Comparison of ENCODE assay signal across 8 mouse cellular contexts in the genomic region with DNA sequence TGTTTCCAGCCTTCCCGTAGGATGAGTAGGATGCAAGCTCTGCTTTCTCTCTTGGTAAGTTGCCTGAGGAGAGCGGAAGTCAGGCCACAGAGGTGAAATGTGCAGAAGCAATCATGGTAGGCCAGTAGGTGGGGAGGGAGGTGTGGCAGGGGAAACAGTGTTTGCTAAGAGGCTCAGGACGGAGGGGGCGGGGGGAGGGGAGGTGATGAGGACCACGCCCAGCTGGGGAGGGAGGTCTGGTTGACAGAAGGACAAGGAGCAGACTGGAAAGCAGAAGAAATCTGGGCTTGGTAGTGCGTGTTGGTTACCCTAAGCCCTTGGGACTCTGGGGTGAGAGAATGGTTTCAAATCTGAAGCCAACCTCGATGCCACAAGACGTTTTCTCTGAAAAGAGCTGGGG. TPM values are rescaled to one million over a fixed set of nuclear protein-coding genes. Genes with fewer than 3 reads are reported as not detected.
DNase-seq lines count a peak whose midpoint lies in the region; ATAC-seq and TF ChIP-seq lines count a peak whose summit lies in the region.

No protein-coding gene starts in this region.

- TF ChIP-seq POLR2A in testis, adult 2 months (IDR thresholded peaks at IDR 0.05; ENCODE audit: control insufficient read depth, low read depth, low read length), result no peak

- intact Hi-C loops in left cerebral cortex, postnatal 10 days (cut with DNase I), result no loop called here

- H3K4me1 ChIP-seq in limb, embryonic 11.5 days (ENCODE audit: control insufficient read depth, insufficient read depth, low read length), result peaks cover 8% of the 10 kb centered on the region; the same call in 1 of the 2 replicates
- H3K4me1 ChIP-seq in testis, adult 2 months (ENCODE audit: control insufficient read depth, insufficient read depth, low read length), result peaks cover 22% of the 10 kb centered on the region
- no peaks in the 10 kb centered on the region for H3K4me1 ChIP-seq in midbrain, postnatal 0 days (ENCODE audit: insufficient read depth, low read length)
- H3K4me1 ChIP-seq in forebrain, embryonic 10.5 days, result peaks cover 22% of the 10 kb centered on the region

- H3K9me3 ChIP-seq in limb, embryonic 11.5 days (ENCODE audit: control insufficient read depth, low read length), result no peaks in the 10 kb centered on the region
- H3K9me3 ChIP-seq in midbrain, postnatal 0 days (ENCODE audit: low read length), result no peaks in the 10 kb centered on the region
- no peaks in the 10 kb centered on the region for H3K9me3 ChIP-seq in forebrain, embryonic 10.5 days

- ATAC-seq in limb, embryonic 11.5 days (ENCODE audit: insufficient number of reproducible peaks, low FRiP score, low TSS enrichment, low read depth), result no peak
- ATAC-seq in midbrain, postnatal 0 days (ENCODE audit: low FRiP score), result no peak

- DNase-seq in A20 (ENCODE audit: low read depth, low spot score) (peak; percentile 56), R1 (ENCODE audit: low read depth, low spot score) (peak; percentile 79)
- peak; percentile 75 to 86 for DNase-seq in heart, adult 9 months (ENCODE audit: low spot score in 2 of 2)
- peak; percentile 56 for DNase-seq in limb, embryonic 11.5 days (ENCODE audit: low spot score)
- DNase-seq in left cerebral cortex, postnatal 10 days (ENCODE audit: extremely low spot score in 1 of 2, low spot score in 2 of 2), result no peak
- DNase-seq in midbrain, postnatal 0 days (ENCODE audit: low spot score), result no peak
- DNase-seq in forebrain, embryonic 10.5 days (ENCODE audit: extremely low spot score, low spot score), result no peak

- 21% methylated on average over 8 of the region's 8 CpGs for WGBS in limb, embryonic 11.5 days
- WGBS in midbrain, postnatal 0 days, result 30% methylated on average over 8 of the region's 8 CpGs
- WGBS in forebrain, embryonic 10.5 days, result 28% methylated on average over 8 of the region's 8 CpGs

- H3K27ac ChIP-seq in limb, embryonic 11.5 days (replicated peaks; ENCODE audit: low read depth, low read length), result no peak overlapping the region
- peak overlapping the region; percentile 78 for H3K27ac ChIP-seq in testis, adult 2 months (ENCODE audit: control insufficient read depth, insufficient read depth, low read depth, low read length)
- no peak overlapping the region for H3K27ac ChIP-seq in midbrain, postnatal 0 days (ENCODE audit: low read depth, low read length)
- no peak overlapping the region for H3K27ac ChIP-seq in forebrain, embryonic 10.5 days

- no peaks in the 10 kb centered on the region for H3K36me3 ChIP-seq in limb, embryonic 11.5 days (ENCODE audit: control insufficient read depth, insufficient read depth, low read length)
- no peaks in the 10 kb centered on the region for H3K36me3 ChIP-seq in testis, adult 2 months (ENCODE audit: control insufficient read depth, insufficient read depth, low read length)
- H3K36me3 ChIP-seq in midbrain, postnatal 0 days (ENCODE audit: insufficient read depth, low read length), result no peaks in the 10 kb centered on the region
- no peaks in the 10 kb centered on the region for H3K36me3 ChIP-seq in forebrain, embryonic 10.5 days (replicated peaks)

- no peak for TF ChIP-seq CTCF in testis, adult 2 months (IDR thresholded peaks at IDR 0.05; ENCODE audit: control insufficient read depth, insufficient read depth, insufficient replicate concordance, low read depth, low read length)
- TF ChIP-seq CTCF in midbrain, postnatal 0 days (IDR thresholded peaks at IDR 0.05), result no peak

- H3K4me3 ChIP-seq in limb, embryonic 11.5 days (ENCODE audit: low read depth, low read length), result no peak overlapping the region
- no peak overlapping the region; the same call in 1 of the 2 replicates for H3K4me3 ChIP-seq in testis, adult 2 months (ENCODE audit: control insufficient read depth, low read depth, low read length)
- no peak overlapping the region for H3K4me3 ChIP-seq in midbrain, postnatal 0 days (ENCODE audit: low read depth, low read length)
- no peak overlapping the region for H3K4me3 ChIP-seq in forebrain, embryonic 10.5 days

- H3K4me2 ChIP-seq in limb, embryonic 11.5 days (ENCODE audit: low read depth, severe bottlenecking), result no peak overlapping the region
- H3K4me2 ChIP-seq in midbrain, postnatal 0 days (ENCODE audit: low read depth, low read length, poor library complexity, severe bottlenecking), result no peak overlapping the region

- H3K27me3 ChIP-seq in limb, embryonic 11.5 days (ENCODE audit: control insufficient read depth, insufficient read depth, low read length), result no peaks in the 10 kb centered on the region
- no peaks in the 10 kb centered on the region for H3K27me3 ChIP-seq in testis, adult 2 months (ENCODE audit: control insufficient read depth, insufficient read depth, low read length)
- no peaks in the 10 kb centered on the region for H3K27me3 ChIP-seq in midbrain, postnatal 0 days (ENCODE audit: insufficient read depth, low read length)
- H3K27me3 ChIP-seq in forebrain, embryonic 10.5 days (ENCODE audit: poor library complexity, severe bottlenecking), result no peaks in the 10 kb centered on the region

- H3K9ac ChIP-seq in limb, embryonic 11.5 days (ENCODE audit: low read length), result no peak overlapping the region
- H3K9ac ChIP-seq in midbrain, postnatal 0 days (replicated peaks; ENCODE audit: low read length, poor library complexity, severe bottlenecking), result no peak overlapping the region

RNA-seq across cellular contexts. Expression of gene Slc1a5, which starts 20.8 kb away (rescaled TPM):
- 28.5 and 30.9 TPM in 2 replicates for polyA plus RNA-seq in limb, embryonic 11.5 days (2014; fragmentation: Nextera tagmentation; extraction: Ambion mirVana)
- polyA plus RNA-seq in testis, adult 2 months (2012; rRNA removed), result 15.2 and 17.8 TPM in 2 replicates
- 1 to 10 TPM; 3.9 to 4.3 TPM for total RNA-seq in left cerebral cortex, postnatal 10 days (2021)
- 15.2 and 20.1 TPM in 2 replicates for total RNA-seq in midbrain, postnatal 0 days (2014; rRNA removed)
- 8.9 and 9.2 TPM in 2 replicates for polyA plus RNA-seq in midbrain, postnatal 0 days (2015; fragmentation: Nextera tagmentation; extraction: Ambion mirVana)
- polyA plus RNA-seq in forebrain, embryonic 10.5 days (2016; fragmentation: Nextera tagmentation; extraction: Ambion mirVana), result 44.3 and 46.2 TPM in 2 replicates

RNA-seq across cellular contexts. Expression of gene Ap2s1, which starts 22.1 kb away (rescaled TPM):
- 261 and 266 TPM in 2 replicates for polyA plus RNA-seq in limb, embryonic 11.5 days (2014; fragmentation: Nextera tagmentation; extraction: Ambion mirVana)
- 240 and 279 TPM in 2 replicates for polyA plus RNA-seq in testis, adult 2 months (2012; rRNA removed)
- total RNA-seq in left cerebral cortex, postnatal 10 days (2021), result 100 to 1,000 TPM; 350 to 351 TPM
- 516 and 573 TPM in 2 replicates for total RNA-seq in midbrain, postnatal 0 days (2014; rRNA removed)
- 556 and 589 TPM in 2 replicates for polyA plus RNA-seq in midbrain, postnatal 0 days (2015; fragmentation: Nextera tagmentation; extraction: Ambion mirVana)
- polyA plus RNA-seq in forebrain, embryonic 10.5 days (2016; fragmentation: Nextera tagmentation; extraction: Ambion mirVana), result 249 and 254 TPM in 2 replicates

RNA-seq across cellular contexts. Expression of gene Ceacam9, which starts 38.6 kb away (rescaled TPM):
- polyA plus RNA-seq in limb, embryonic 11.5 days (2014; fragmentation: Nextera tagmentation; extraction: Ambion mirVana), result not detected in 2 replicates
- not detected in 2 replicates for polyA plus RNA-seq in testis, adult 2 months (2012; rRNA removed)
- total RNA-seq in left cerebral cortex, postnatal 10 days (2021), result not detected
- not detected in 2 replicates for total RNA-seq in midbrain, postnatal 0 days (2014; rRNA removed)
- polyA plus RNA-seq in midbrain, postnatal 0 days (2015; fragmentation: Nextera tagmentation; extraction: Ambion mirVana), result 0.21 and 0.39 TPM in 2 replicates
- polyA plus RNA-seq in forebrain, embryonic 10.5 days (2016; fragmentation: Nextera tagmentation; extraction: Ambion mirVana), result not detected in 2 replicates

RNA-seq across cellular contexts. Expression of gene Strn4, which starts 55.4 kb away (rescaled TPM):
- polyA plus RNA-seq in limb, embryonic 11.5 days (2014; fragmentation: Nextera tagmentation; extraction: Ambion mirVana), result 125 and 128 TPM in 2 replicates
- polyA plus RNA-seq in testis, adult 2 months (2012; rRNA removed), result 130 and 147 TPM in 2 replicates
- 100 to 1,000 TPM; 269 to 272 TPM for total RNA-seq in left cerebral cortex, postnatal 10 days (2021)
- total RNA-seq in midbrain, postnatal 0 days (2014; rRNA removed), result 252 and 291 TPM in 2 replicates
- 156 and 165 TPM in 2 replicates for polyA plus RNA-seq in midbrain, postnatal 0 days (2015; fragmentation: Nextera tagmentation; extraction: Ambion mirVana)
- 120 and 122 TPM in 2 replicates for polyA plus RNA-seq in forebrain, embryonic 10.5 days (2016; fragmentation: Nextera tagmentation; extraction: Ambion mirVana)

RNA-seq across cellular contexts. Expression of gene Fkrp, which starts 56.2 kb away (rescaled TPM):
- polyA plus RNA-seq in limb, embryonic 11.5 days (2014; fragmentation: Nextera tagmentation; extraction: Ambion mirVana), result 25.4 and 29.3 TPM in 2 replicates
- polyA plus RNA-seq in testis, adult 2 months (2012; rRNA removed), result 3.4 and 3.6 TPM in 2 replicates
- total RNA-seq in left cerebral cortex, postnatal 10 days (2021), result 10 to 100 TPM; 49.9 to 51.7 TPM
- total RNA-seq in midbrain, postnatal 0 days (2014; rRNA removed), result 81.4 and 85.9 TPM in 2 replicates
- 50.0 and 53.5 TPM in 2 replicates for polyA plus RNA-seq in midbrain, postnatal 0 days (2015; fragmentation: Nextera tagmentation; extraction: Ambion mirVana)
- 26.3 and 27.2 TPM in 2 replicates for polyA plus RNA-seq in forebrain, embryonic 10.5 days (2016; fragmentation: Nextera tagmentation; extraction: Ambion mirVana)

Comparison
In these comparisons a context has a peak if more than half of its experiments do, and no peak if none do; other contexts are left out.
1. DNase-seq: peak in A20 (single experiment), R1 (single experiment), heart, adult 9 months (2 of 2) and limb, embryonic 11.5 days (single experiment); none in left cerebral cortex, postnatal 10 days (0 of 2), midbrain, postnatal 0 days (single experiment) and forebrain, embryonic 10.5 days (single experiment).